Mouse (Mus musculus) adrenal gland, postnatal 25 days (tissue): ENCODE data around the gene Phpt1. TPM values are rescaled to one million over a fixed set of nuclear protein-coding genes. Genes with fewer than 3 reads are reported as not detected.
A peak's percentile ranks its signal among the peaks of the same experiment; 100 is the strongest.
"Not testable (repeated sequence)": the region's sequence is repeated elsewhere in the genome, so short reads cannot be mapped to it uniquely, and the experiment has no call there.

Source experiments
- DNase-seq: peaks from one replicate; pipeline ENCODE4 v3.0.0; 2021; ENCODE audit warnings: mixed read lengths
- total RNA-seq: library from RNA; stranded (reverse); gene quantifications from 2 replicates; pipeline ENCODE4 v1.2.3, GENCODE M21; 2021

The Phpt1 gene
- total RNA-seq, 1 experiment from 2014 or later, result 60.5 TPM

DNA sequence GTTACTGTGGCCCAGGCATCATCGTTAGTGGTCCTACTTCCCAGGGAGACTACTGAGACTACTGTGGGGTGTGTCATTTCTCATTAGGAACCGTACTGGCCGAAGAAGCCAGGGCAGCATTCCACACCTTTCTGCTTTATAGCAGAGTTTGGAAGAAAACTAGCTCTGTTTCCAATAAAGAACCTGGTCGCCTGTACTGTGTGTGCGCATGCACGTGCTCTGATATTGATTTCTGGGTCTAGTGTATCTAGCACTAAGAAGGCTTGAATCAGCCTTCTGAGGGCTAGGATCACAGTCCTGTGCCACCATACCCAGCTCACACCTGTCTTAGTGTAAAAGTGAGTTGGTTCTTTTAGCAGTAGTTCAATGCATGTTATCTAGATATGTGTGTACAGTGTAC is 16.2 kb downstream of the Phpt1 start:
- no peak for DNase-seq

DNA sequence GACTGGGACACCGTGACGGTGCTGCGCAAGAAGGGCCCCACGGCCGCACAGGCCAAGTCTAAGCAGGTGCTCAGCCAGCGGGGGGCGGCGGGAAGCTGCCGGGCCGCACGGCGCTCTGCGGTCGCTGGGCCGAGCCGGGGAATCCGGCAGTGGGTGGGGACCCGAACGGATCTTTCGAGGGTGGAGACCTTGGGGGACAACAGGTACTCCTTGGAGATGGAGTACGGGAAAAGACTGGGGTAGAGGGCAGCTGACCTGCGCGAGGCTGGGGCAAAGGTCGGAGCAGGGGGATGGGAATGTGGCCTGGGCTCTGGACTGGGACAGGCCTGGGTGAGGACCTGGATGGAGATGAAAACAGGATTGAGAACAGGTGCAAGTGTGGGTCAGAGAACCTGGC is 17.1 kb downstream of the Phpt1 start:
- no peak for DNase-seq

DNA sequence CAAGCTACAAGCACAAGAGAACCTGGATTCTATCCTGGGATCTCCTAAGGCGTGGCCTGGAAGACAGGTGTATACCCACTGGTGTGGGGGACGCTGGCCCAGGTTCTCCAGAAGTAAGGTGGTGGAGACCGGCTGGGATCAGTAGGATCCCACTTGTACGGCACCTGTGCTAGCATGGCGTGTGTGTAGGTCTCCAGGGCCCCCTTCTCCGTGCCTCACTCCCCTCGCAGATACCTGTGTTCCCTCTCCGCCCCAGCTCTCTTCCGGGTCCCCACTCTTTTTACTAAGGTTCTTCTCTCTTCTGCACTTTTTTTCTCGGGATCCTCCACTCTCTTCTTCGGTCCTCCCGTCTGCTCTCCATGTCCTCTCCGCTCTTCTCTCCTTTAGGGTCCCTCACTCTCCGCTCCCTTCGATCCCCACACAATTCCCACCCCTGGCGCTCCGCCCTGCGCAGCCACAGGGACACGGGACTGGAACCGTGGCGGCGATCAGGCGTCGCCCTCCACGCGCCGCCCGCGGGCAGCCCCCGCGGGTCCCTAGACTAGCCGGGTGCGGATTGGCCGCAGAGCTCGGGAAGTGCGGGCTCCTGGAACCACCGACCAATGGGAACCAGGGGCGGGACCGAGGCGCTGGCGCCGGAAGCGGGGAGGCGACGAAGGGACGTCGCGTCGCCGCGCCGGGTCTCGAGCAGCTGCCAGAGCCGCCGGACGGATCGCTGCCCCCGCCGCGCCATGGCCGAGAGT is 17.6 kb downstream of the Phpt1 start, which contains the start of gene Edf1:
Gene Edf1, plus strand, starts transcription at position 627 of the 743 bp plus-strand sequence.
- DNase-seq, result peak; percentile 98

DNA sequence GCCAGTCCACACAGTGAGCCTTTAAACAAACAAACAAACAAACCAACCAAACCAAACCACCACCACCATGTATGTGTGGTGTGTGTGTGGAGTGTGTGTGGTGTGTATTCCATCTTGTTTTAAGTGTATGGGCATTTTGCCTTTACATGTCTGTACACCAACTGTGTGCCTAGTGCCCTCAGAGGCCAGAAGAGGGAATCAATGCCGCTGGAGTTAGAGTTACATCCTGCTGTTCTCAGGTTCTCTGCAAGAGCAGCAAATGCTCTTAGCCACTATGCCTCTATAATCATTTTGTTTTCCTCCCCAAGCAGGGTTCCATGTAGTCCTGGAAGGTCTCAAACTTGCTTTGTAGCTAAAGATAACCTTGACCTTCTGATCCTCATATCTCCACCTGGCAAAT is 18.7 kb downstream of the Phpt1 start:
- DNase-seq, result no peak

DNA sequence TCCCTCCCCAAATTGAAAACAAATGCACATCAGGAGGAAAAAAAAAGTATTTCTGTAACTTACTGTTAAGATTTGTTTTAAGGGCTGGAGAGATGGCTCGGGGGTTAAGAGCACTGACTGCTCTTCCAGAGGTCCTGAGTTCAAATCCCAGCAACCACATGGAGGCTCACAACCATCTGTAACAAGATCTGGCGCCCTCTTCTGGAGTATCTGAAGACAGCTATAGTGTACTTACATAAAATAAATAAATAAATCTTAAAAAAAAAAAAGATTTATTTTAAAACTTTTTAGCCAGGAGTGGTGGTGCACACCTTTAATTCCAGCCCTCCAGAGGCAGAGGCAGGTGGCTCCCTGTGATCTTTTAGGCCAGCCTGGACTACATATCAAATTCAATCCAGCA is 19.5 kb downstream of the Phpt1 start:
- not testable (repeated sequence) for DNase-seq

DNA sequence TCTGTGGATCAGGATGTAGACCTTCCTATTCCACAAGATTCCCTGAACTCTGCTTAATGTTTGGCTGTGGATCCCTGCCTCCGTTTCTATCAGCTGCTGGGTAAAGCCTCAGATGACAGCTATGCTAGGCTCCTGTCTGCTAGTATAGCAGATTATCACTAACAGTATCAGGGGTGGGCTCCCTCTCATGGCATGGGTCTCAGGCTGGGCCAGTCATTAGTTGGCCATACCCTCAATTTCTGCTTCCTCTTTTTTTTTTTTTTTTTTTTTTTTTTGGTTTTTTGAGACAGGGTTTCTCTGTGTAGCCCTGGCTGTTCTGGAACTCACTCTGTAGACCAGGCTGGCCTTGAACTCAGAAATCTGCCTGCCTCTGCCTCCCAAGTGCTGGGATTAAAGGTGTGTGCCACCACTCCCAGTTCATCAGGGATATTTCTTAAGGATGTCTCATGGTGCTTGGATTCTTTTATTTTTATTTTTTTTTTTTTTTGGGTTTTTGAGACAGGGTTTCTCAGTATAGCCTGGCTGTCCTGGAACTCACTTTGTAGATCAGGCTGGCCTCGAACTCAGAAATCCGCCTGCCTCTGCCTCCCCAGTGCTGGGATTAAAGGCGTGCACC is 21.7 kb downstream of the Phpt1 start:
- not testable (repeated sequence) for DNase-seq

DNA sequence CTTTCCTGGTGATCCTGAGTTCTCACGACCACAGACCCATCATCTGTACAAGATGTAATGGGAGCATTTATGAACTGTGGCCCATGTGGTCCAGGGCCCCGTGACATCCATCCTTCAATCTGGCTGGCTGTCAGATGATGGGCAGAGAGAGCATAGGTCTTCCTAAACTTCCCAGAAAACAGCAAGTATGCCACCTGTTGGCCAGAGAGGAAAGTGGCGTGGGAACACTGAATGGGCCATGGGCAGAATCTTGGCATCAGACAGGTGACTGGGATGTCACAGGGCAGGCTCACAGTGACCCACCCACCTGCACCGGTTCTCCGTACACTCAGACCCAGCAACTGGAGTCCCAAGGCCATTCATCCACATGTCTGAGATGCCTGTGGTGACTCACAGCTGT is 23.8 kb downstream of the Phpt1 start:
- DNase-seq, result peak; percentile 59

DNA sequence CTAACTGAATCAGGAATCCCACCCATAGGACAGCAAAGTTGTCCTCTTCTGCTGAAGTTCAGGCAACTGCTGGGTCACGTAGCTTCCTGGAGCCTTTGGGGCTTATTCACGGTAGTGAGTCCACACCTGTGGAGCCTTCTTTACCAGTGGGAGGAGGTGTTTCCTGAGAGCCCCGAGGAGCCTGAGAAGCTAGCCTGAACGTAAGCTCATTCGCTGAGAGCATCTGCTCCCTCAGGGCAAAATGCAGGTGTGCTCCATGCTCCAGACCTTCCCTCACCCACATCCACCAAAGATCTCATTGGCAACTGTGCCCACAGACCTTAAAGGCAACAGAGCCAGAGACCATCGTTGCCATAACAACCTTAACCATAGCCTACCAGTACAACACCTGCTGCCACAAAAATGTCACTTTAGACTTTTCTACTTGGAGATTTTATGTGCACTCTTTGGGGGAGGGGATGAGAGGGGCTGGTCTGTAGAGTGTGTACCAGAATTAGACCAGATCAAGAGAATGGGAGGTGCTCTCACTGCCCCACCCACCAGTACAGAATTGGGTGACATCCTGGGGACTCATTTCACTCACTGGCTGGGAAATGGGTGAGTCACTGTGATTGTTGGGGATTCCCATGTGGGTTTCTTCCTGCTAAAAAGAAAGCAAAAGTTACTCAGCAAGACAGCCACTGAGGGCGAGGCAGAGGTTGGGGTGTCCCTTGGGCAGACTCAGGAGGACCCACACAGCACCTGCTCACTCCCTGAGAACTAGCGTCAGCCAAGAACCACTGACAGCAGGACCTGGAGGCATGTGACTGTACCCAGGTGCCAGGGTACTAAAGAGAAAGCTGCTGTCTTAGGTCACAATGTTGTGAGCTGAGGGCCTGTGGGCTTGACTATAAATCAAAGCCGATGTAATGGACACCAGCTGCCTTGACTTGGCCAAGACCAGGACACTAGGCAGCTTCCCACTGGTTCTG is 25.7 kb downstream of the Phpt1 start:
- no peak for DNase-seq

DNA sequence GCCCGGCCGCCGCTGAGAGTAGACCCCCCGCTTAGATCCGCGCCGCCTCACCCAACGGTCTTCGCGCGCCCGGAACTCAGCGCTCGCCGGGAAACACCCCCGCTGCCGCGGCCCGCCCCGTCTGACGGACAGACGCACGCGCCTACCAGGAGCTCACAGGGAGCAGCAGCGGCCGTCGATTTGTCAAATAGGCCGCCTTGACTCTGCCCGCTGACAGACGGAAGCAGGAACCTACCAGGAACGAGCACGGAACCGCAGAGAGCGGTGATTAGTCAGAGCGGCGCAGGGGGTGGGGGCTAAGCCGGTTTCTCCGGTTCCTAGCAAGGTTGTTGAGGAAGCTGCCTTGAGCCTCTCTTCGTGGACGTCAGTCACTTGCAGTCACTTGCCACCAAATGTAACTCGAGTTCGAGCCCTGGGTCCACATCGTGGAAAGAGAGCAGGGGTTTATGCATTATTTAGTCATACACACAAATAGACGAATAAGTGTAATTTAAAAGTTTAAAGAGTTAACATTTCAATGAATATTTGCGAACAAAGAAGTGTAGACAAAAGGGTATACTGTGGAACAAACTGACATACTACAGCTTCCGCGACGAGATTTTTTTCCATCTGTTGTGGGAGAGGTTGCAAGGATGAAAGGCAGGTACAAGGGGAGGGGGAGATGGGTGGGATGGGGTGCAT is 28.1 kb downstream of the Phpt1 start, which contains the start of gene Traf2:
Gene Traf2, minus strand, starts transcription at position 130 of the 681 bp plus-strand sequence.
- peak; percentile 98 for DNase-seq

DNA sequence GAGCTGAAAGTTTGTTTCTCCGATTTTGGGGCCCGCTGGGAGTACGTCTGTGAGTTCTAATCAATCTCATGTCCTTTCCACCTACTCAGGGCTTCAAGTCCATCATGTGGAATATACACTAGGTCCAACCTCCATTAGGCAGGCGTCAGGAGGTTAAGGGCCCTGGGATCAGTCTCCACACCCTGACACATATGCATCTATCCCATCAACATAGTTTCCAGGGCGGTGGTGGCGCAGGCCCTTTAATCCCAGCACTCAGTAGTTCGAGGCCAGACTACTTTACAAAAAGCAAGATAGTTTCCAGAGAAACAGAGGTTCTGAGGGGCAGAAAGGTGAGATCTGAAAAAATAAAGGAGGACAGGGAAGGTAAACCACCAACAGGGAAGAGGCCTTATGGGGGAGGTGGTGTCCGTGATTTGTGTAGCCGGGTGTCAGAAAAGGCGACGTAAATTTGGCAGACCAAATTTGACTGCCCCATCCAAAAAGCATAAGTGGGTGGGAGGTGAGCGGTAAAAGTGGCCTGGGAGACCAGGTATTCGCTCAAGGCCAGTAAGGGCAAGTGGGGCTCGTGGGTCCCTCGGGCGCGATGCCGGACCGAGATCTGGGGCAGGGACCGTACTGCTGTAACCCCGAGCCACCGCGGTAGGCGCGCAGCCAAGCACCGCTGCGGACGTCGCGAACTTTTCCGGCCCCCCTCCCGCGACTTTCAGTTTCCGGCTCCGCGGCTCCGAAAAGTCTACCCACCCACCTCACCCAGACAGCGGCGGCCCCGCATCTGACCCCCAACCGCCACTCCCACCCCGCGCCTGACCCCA is 28.8 kb downstream of the Phpt1 start:
- peak; percentile 83 for DNase-seq

DNA sequence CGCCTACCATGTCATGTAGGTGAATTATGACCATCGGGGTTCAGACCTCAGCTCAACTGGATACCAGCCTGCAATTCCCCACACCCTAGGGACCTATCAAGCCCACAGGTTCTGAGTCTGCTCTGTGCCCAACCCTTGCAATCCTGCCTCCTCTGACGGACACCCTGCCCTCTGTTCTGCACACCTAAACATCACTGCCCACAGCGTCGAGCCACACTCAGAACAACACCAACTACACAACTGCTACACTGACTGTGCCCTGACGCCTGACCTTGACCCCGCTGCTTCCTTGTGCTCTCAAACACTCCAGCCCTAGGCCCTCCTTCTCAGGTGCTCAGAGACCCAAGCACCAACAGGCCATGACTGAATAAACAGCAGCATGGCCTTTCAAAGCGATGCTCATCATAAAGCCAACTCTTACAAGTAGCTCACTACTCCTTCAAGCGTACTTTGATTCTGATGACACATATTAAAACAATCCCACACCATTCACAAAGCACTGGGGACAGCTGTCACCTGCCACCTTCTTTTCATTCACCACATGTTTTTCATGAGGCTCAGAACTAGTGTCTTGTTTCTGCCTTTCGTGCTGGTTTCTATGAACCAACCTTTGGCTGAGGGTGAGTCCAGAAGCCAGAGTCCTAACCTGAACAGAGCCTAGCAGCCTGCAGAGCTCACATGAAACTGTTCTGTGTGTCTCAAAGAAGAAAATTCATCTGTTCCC is 33.2 kb downstream of the Phpt1 start:
- DNase-seq, result no peak

DNA sequence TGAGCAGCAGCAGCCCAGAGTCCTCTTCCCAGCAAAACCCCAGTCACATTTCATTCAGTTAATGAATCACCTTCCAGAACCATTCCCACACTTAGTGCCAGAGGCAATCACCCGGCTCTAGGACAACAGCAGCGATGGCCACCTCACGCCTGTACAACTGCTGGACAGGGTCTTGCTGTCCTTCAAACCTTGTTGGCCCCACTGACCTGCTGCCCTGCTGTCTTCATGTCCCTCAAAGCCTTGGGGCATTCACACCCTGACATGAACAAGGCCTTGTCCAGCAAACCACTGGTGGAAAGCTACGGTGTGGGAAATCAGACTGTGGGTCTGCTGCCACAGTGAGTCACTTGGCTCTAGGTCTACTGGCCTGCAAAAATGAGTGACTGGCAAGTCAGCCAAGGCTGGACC is 34.5 kb downstream of the Phpt1 start:
- no peak for DNase-seq

DNA sequence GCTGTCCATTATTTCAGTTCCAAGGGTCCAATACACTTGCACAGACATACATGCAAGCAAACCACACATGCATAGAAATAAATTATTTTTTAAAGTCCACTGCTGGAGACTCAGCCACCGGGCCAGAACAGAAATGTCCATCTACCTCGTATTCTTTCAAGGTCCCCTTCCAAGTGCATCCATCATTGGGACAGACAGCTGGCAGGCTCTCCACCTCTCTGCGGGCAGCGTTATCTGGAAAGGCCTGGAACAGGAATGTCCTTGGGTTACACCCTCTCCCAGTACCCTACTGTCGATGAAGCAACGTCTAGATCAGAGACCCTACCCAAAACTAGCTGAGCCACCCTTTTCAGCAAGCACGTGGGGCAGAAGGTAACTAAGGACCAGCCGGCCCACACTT is 38.5 kb downstream of the Phpt1 start:
- DNase-seq, result peak; percentile 70

DNA sequence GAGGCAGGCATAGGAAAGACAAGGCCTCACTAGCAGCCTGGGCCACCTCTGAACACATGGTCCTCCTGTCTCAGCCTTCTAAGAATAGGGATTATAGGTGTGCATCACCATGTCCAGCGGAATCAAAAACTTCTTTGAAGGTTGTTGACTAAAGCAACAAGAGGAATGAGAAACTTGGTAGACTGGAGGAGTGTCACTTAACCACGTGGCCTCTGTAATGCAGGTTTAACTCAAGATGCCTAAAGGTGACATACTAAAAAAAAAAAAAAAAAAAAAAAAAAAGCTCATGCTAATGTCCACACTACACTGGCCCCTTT is 40.2 kb downstream of the Phpt1 start:
- DNase-seq, result no peak

DNA sequence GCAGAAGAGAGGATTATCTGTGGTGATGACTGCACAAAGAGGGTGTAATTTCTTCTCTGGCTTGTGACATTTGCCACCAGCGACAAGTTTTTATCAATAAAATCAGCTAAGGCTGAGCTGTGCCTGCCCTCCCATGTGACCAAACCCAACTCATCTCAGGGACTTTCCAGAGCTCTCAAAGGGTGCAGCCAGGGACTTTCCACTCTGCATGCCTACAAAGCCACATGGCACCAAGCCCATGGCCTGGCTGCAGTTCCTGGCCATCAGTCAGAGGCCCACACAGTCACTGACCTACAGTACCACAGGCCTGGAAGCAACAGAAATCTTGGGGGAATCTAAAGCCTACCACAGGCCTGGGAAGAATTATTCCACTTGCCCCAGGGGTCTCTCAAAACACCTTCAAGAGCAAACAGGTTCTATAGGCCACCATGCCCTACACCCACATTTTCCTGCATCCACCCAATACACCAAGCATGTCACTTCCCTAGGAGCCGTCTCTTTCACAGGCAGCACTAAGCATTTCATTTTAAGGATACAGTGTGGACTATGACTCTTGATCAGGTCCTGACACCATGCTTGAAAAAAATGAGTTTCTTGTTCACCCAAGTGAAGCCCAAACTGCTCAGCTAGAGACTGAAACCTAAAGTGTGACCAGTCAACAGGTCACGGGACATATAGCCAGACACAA is 40.7 kb downstream of the Phpt1 start:
- peak; percentile 89 for DNase-seq

DNA sequence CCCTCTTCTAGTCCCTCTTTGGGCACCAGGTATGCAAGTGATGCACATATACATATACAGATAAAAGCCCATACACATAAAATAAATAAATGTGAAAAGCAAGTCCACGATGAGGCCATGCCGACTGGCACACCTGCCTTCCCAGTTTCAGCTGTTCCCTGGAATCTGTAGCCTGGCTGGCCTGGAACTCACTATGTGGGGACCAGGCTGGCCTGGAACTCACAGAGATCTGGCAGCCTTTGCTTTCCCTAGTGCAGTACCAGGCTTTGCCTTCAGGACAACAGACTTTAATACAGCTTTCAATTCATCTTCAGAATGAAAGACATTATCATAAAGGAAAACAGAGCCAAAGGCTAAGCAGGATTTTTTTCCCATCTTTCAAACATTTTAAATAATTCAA is 41.3 kb downstream of the Phpt1 start:
- DNase-seq, result no peak

DNA sequence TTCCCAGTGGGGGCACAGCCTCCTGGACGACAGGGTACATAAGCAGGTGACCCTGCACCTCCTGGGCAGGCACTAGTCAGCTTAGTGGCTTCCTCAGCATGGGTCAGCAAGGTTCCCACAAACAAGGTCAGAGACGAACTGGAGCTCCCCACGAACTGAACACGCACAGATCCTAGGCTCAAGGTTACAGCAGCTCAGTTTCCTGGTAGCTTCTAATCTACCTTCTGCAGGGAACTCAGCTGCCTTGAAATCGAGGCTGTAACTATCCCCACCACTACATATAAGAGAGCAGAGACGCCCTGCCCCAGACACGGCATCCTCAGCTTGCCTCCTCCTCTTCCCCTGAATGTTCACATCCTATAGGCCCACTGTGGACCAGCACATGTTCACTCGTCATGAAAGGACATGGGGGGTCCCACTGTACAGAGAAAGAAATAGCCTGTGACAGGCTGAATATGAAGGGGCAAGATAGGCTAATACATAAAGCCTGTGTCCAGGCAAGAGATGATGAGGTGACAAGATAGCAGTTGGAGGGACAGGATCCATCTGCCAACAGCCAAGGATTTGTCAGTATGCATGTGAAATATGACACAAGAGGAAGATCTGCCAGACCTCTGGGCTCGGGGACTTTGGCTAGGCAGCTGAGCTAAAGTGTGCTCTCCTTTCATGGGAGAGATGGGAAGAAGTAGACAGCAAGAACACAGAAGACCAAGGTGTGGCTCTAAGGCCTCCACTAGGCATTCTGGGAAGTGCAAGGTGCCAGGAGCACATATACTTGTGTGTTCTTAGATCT is 48.3 kb downstream of the Phpt1 start:
- DNase-seq, result no peak
